Mouse (Mus musculus) spleen, adult 2 months (tissue): ENCODE measurements around the gene Srek1. TPM values are rescaled to one million over a fixed set of nuclear protein-coding genes. Genes with fewer than 3 reads are reported as not detected.

Source experiments
- DNase-seq, 2 experiments: peaks; one replicate each; pipeline versions ENCODE4 v3.0.0 to v3.0.0-alpha.2; 2012 to 2021; ENCODE audit warnings: low spot score in 2 of 2, low read depth in 1 of 2
- H3K27ac ChIP-seq: fragments of 200-500 bp; 2 replicates; pipeline ENCODE4 v1.5.1; 2012; ENCODE audit warnings: low read length, inconsistent platforms; ENCODE audit not compliant: insufficient read depth
- H3K27me3 ChIP-seq: fragments of 200-500 bp; 2 replicates; pipeline ENCODE4 v1.6.1; 2012; ENCODE audit warnings: mild to moderate bottlenecking, moderate library complexity, low read length, inconsistent platforms; ENCODE audit not compliant: control insufficient read depth, insufficient read depth
- H3K36me3 ChIP-seq: fragments of 200-500 bp; 2 replicates; pipeline ENCODE4 v1.6.1; 2012; ENCODE audit warnings: mild to moderate bottlenecking, low read length, inconsistent platforms; ENCODE audit not compliant: control insufficient read depth, insufficient read depth
- H3K4me1 ChIP-seq: fragments of 200-500 bp; 2 replicates; pipeline ENCODE4 v1.6.1; 2011; ENCODE audit warnings: inconsistent platforms; ENCODE audit not compliant: control insufficient read depth, insufficient read depth, insufficient read length
- H3K4me3 ChIP-seq: fragments of 200-500 bp; 2 replicates; pipeline ENCODE4 v1.5.1; 2011; ENCODE audit warnings: mild to moderate bottlenecking, inconsistent platforms; ENCODE audit not compliant: insufficient read depth, insufficient read length; ENCODE audit errors: extremely low read depth
- CTCF ChIP-seq: fragments of 200-500 bp; IDR thresholded peaks from 2 replicates; pipeline ENCODE4 v1.5.1; 2011; ENCODE audit warnings: mild to moderate bottlenecking, inconsistent platforms; ENCODE audit not compliant: insufficient read depth, insufficient read length, insufficient replicate concordance; ENCODE audit errors: extremely low read depth
- POLR2A ChIP-seq: fragments of 200-500 bp; IDR thresholded peaks from 2 replicates; pipeline ENCODE4 v1.6.1; 2011; ENCODE audit warnings: low read depth, low read length, inconsistent platforms
- WGBS: fragments of 180-500 bp; shearing (Covaris S2); methylation state at CpG from one replicate; pipeline ENCODE4 v1.1.7; 2018; 5-methylcytosine and 5-hydroxymethylcytosine counted together
- polyA plus RNA-seq: library from polyadenylated mRNA; depleted of rRNA; stranded (reverse); fragments of >200 nt; gene quantifications from 2 replicates; pipeline ENCODE4 v1.2.3, GENCODE M21; 2012

The Srek1 gene
- polyA plus RNA-seq, 1 experiment = 29.2 TPM

DNA sequence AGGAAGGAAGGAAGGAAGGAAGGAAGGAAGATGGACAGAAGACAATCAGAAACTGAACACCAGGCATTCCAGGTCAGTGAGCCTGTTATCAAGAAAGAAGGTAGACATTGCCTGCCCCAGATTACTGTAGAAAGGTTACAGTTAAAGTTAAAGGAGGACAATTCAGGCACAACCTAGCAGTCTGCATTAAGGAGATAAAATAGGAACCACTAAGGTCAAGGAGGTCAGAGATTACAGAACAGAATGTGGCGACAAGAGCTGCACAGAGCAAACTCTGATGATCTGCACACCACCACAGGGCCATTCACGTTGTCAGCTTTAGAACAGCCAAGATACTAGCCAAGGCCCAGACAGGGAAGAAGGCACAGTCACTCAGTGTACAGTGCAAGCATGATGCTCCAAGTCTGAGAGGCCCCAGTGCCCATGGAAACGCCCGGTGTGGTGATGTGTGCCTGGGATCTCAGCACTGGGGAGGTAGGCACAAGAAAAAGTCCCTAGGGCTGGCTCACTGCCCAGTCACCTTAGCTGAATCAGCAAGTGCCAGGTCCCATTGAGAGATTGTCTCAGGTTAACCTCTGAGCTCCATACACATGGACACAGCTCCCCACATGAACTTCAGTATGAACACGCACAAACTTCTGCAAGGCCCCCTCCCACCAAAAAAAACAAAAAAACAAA lies 38.9 kb downstream of the Srek1 start:
- no peak for TF ChIP-seq POLR2A
- no peak for TF ChIP-seq CTCF
- H3K27ac ChIP-seq = no peak overlapping the region

GRCm38 (mm10) chr13:103726872-103727271 lies 47.5 kb downstream of the Srek1 start:
- Histone ChIP-seq H3K4me3 (no peak overlapping the region), H3K4me1 (no peaks in the 10 kb centered on the region), H3K27ac (no peak overlapping the region), H3K36me3 (no peaks in the 10 kb centered on the region), H3K27me3 (no peaks in the 10 kb centered on the region)
- no peak for DNase-seq
- WGBS = 83% methylated on average over 2 of the region's 2 CpGs
- no peak for TF ChIP-seq CTCF
- TF ChIP-seq POLR2A = no peak

More for the DNA sequence above, 38.9 kb downstream of the Srek1 start:
- H3K27me3 ChIP-seq = no peaks in the 10 kb centered on the region
- WGBS = 89% methylated on average over 5 of the region's 5 CpGs
- H3K4me3 ChIP-seq = no peak overlapping the region
- no peak for DNase-seq
- H3K36me3 ChIP-seq = peaks cover 5% of the 10 kb centered on the region
- H3K4me1 ChIP-seq = no peaks in the 10 kb centered on the region

GRCm38 (mm10) chr13:103711406-103712025 lies 62.9 kb downstream of the Srek1 start:
- H3K4me1 ChIP-seq = no peaks in the 10 kb centered on the region
- 81% methylated on average over 11 of the region's 11 CpGs for WGBS
- no peak overlapping the region for H3K4me3 ChIP-seq
- no peak overlapping the region for H3K27ac ChIP-seq
- TF ChIP-seq CTCF (no peak), POLR2A (no peak)
- DNase-seq = no peak
- H3K27me3 ChIP-seq = no peaks in the 10 kb centered on the region
- no peaks in the 10 kb centered on the region for H3K36me3 ChIP-seq

DNA sequence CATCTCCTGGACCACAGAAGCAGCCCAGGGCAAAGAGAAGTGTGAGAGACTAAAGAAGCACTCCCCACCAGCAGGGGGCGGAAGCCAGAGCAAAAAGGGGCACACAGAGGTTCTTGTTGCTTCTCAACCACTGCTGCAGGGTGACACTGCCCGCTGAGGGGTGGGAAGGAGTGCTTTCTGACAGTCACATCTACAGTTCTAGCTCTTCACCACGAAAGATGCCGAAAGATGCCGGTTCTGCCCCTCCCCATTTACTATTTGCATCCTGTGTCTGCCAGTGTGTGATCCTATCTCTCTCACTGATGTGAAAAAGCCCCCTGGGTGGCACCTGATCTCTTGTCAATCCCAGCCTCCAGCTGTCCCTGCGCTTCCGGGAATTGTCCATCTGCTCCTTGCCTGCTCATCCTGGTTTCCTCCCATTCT lies 64.0 kb downstream of the Srek1 start:
- Histone ChIP-seq H3K36me3 (no peaks in the 10 kb centered on the region), H3K27ac (no peak overlapping the region), H3K27me3 (no peaks in the 10 kb centered on the region), H3K4me3 (no peak overlapping the region), H3K4me1 (no peaks in the 10 kb centered on the region)
- DNase-seq = peak in 1 of 2 experiments; percentile 26
- peak; percentile 18; the same call in 1 of the 2 replicates for TF ChIP-seq CTCF
- no peak for TF ChIP-seq POLR2A
- 43% methylated on average over 7 of the region's 7 CpGs for WGBS

- no peak for DNase-seq
- Histone ChIP-seq H3K4me1 (no peaks in the 10 kb centered on the region), H3K27me3 (no peaks in the 10 kb centered on the region), H3K27ac (no peak overlapping the region), H3K36me3 (no peaks in the 10 kb centered on the region), H3K4me3 (no peak overlapping the region)
- 84% methylated on average over 6 of the region's 6 CpGs for WGBS
- TF ChIP-seq POLR2A (no peak), CTCF (no peak)
Measured at GRCm38 (mm10) chr13:103705436-103705978, 68.9 kb downstream of the Srek1 start.

- Histone ChIP-seq H3K4me3 (no peak overlapping the region), H3K36me3 (no peaks in the 10 kb centered on the region), H3K27ac (no peak overlapping the region), H3K27me3 (no peaks in the 10 kb centered on the region), H3K4me1 (no peaks in the 10 kb centered on the region)
- 86% methylated on average over 6 of the region's 6 CpGs for WGBS
- no peak for DNase-seq
- no peak for TF ChIP-seq POLR2A
- no peak for TF ChIP-seq CTCF
Measured at GRCm38 (mm10) chr13:103703833-103704232, 70.6 kb downstream of the Srek1 start.
